Mouse (Mus musculus) testis, adult 2 months (tissue): ENCODE data around the gene Nrip1.

Experiments
- CTCF ChIP-seq: fragments of 200-500 bp; IDR thresholded peaks from 2 replicates; pipeline ENCODE4 v1.5.1; 2012; ENCODE audit warnings: low read depth, mild to moderate bottlenecking, inconsistent platforms, low read length, moderate library complexity; ENCODE audit not compliant: control insufficient read depth, insufficient read depth, insufficient replicate concordance
- POLR2A ChIP-seq: fragments of 200-500 bp; IDR thresholded peaks from 2 replicates; pipeline ENCODE4 v1.6.1; 2012; ENCODE audit warnings: low read depth, mild to moderate bottlenecking, inconsistent platforms, low read length, moderate library complexity; ENCODE audit not compliant: control insufficient read depth

- TF ChIP-seq CTCF = no peak
- TF ChIP-seq POLR2A = no peak
Measured at GRCm38 (mm10) chr16:76354841-76355240, 18.8 kb downstream of the Nrip1 start.
